Mouse (Mus musculus): Measurements from ENCODE around the gene Ncaph. TPM values are rescaled to one million over a fixed set of nuclear protein-coding genes. Genes with fewer than 3 reads are reported as not detected.

The Ncaph gene
- total RNA-seq (2012; rRNA removed), result 55.3 and 56.0 TPM in 2 replicates
- total RNA-seq (2014; rRNA removed), result 74.1 and 86.6 TPM in 2 replicates
- polyA plus RNA-seq (2012; ENCODE audit: insufficient read length, low read depth), result 53.4 and 58.2 TPM in 2 replicates

GRCm38 (mm10) chr2:127133621-127134461, at the start of gene Ncaph:
Gene Ncaph, minus strand, starts transcription at chr2:127133954.
- H3K27ac ChIP-seq (ENCODE audit: insufficient read depth, low read depth), result peak within 1 kb of the TSS; percentile 78
- H3K36me3 ChIP-seq (replicated peaks in 1 of 2; ENCODE audit: control insufficient read depth in 1 of 2, insufficient read depth in 1 of 2, low read length in 1 of 2), result peaks cover 0 to 28% of the 10 kb centered on the region in 2 experiments
- peak; percentile 84 for DNase-seq (ENCODE audit: extremely low read depth)
- TF ChIP-seq ZMIZ1 (IDR thresholded peaks at IDR 0.05; ENCODE audit: low read depth, low read length) (peak; percentile 63), HCFC1 (IDR thresholded peaks at IDR 0.05; ENCODE audit: low read depth, low read length) (peak; percentile 59), MAFK (IDR thresholded peaks at IDR 0.05; ENCODE audit: insufficient replicate concordance, low read length) (no peak), ETS1 (conservative IDR thresholded peaks at IDR 0.05; ENCODE audit: low read depth, low read length) (no peak), MYC (IDR thresholded peaks at IDR 0.05; ENCODE audit: low read depth, low read length) (peak; percentile 13; the same call in 1 of the 2 replicates), PAX5 (IDR thresholded peaks at IDR 0.05; ENCODE audit: low read length) (no peak), IRF4 (IDR thresholded peaks at IDR 0.05; ENCODE audit: low read depth, low read length) (no peak), MEF2A (IDR thresholded peaks at IDR 0.05; ENCODE audit: borderline replicate concordance, low read depth, low read length) (peak; percentile 14; the same call in 1 of the 2 replicates), CTCF (conservative IDR thresholded peaks at IDR 0.05 in 1 of 2, IDR thresholded peaks at IDR 0.05 in 1 of 2; ENCODE audit: low read depth in 2 of 2, low read length in 2 of 2) (no peak), E2F4 (IDR thresholded peaks at IDR 0.05; ENCODE audit: insufficient replicate concordance, low read depth, low read length) (peak; percentile 85; the same call in 1 of the 2 replicates), SMC3 (IDR thresholded peaks at IDR 0.05; ENCODE audit: low read depth, low read length) (no peak), TBP (conservative IDR thresholded peaks at IDR 0.05; ENCODE audit: low read depth, low read length) (peak; percentile 86), GABPA (IDR thresholded peaks at IDR 0.05; ENCODE audit: insufficient replicate concordance, low read depth, low read length) (no peak), TCF12 (IDR thresholded peaks at IDR 0.05; ENCODE audit: low read depth, low read length) (peak; percentile 85), MAZ (IDR thresholded peaks at IDR 0.05; ENCODE audit: low read depth, low read length) (peak; percentile 47; the same call in 1 of the 2 replicates), KAT2A (IDR thresholded peaks at IDR 0.05; ENCODE audit: insufficient replicate concordance, low read length) (0 out of 2 replicates have a peak, but pooled peaks have one; percentile 14), POLR2AphosphoS2 (IDR thresholded peaks at IDR 0.05; ENCODE audit: low read depth, low read length) (no peak; the same call in 1 of the 2 replicates), SIN3A (IDR thresholded peaks at IDR 0.05; ENCODE audit: low read length) (peak; percentile 72), BHLHE40 (IDR thresholded peaks at IDR 0.05; ENCODE audit: low read depth, low read length) (peak; percentile 49), POLR2A (IDR thresholded peaks at IDR 0.05; ENCODE audit: low read depth, low read length) (peak; percentile 97), CHD1 (IDR thresholded peaks at IDR 0.05; ENCODE audit: low read depth, low read length) (no peak), NRF1 (IDR thresholded peaks at IDR 0.05; ENCODE audit: low read depth, low read length) (peak; percentile 99), USF2 (conservative IDR thresholded peaks at IDR 0.05; ENCODE audit: low read depth, low read length) (no peak), CHD2 (IDR thresholded peaks at IDR 0.05; ENCODE audit: low read length) (peak; percentile 86), MXI1 (IDR thresholded peaks at IDR 0.05; ENCODE audit: low read depth, low read length) (peak; percentile 84), NELFE (IDR thresholded peaks at IDR 0.05; ENCODE audit: low read depth, low read length) (peak; percentile 95), RAD21 (IDR thresholded peaks at IDR 0.05; ENCODE audit: low read depth, low read length) (no peak), MAX (IDR thresholded peaks at IDR 0.05; ENCODE audit: low read length) (peak; percentile 39), RCOR1 (conservative IDR thresholded peaks at IDR 0.05; ENCODE audit: low read depth, low read length) (0 out of 2 replicates have a peak, but pooled peaks have one; percentile 47), JUND (conservative IDR thresholded peaks at IDR 0.05; ENCODE audit: low read depth, low read length) (0 out of 2 replicates have a peak, but pooled peaks have one; percentile 54), ELF1 (IDR thresholded peaks at IDR 0.05; ENCODE audit: low read depth, low read length) (peak; percentile 80)
- H3K4me3 ChIP-seq (replicated peaks in 1 of 3; ENCODE audit: low read depth in 2 of 3, low read length in 2 of 3, poor library complexity in 1 of 3), result peak within 1 kb of the TSS; percentile 75 to 87 (median 84)
- no peaks in the 10 kb centered on the region for H3K9me3 ChIP-seq (replicated peaks; ENCODE audit: low read length)
- peaks cover 47% of the 10 kb centered on the region for H3K79me2 ChIP-seq (replicated peaks; ENCODE audit: control insufficient read depth, extremely low read depth, insufficient read depth, poor library complexity, severe bottlenecking)
- dilution Hi-C loops (cut with MboI; ENCODE audit: extremely low pct_ligation_motif_present, extremely low pct_unique_long_range_greater_than_20kb, low sequenced_read_pairs) (no loop called here), in situ Hi-C loops (cut with MboI; ENCODE audit: low pct_ligation_motif_present, low pct_unique_long_range_greater_than_20kb, low sequenced_read_pairs) (no loop called here)
- peak within 1 kb of the TSS; percentile 90 for H3K4me2 ChIP-seq (ENCODE audit: insufficient read depth, low read depth, poor library complexity, severe bottlenecking)
- peaks cover 20 to 68% of the 10 kb centered on the region in 2 experiments for H3K4me1 ChIP-seq (ENCODE audit: control insufficient read depth in 1 of 2, insufficient read depth in 2 of 2)
- no peaks in the 10 kb centered on the region for H3K27me3 ChIP-seq (replicated peaks)
- H3K9ac ChIP-seq (ENCODE audit: insufficient read depth, low read depth), result peak within 1 kb of the TSS; percentile 83

All from CH12.LX (cell line).